Mouse (Mus musculus) yolk sac, embryonic 10.5 days (tissue): ENCODE results near the gene Vmo1.

Experiments
- DNase-seq: peaks from one replicate; pipeline ENCODE4 v3.0.0-alpha.2; 2017; ENCODE audit warnings: low spot score

Gene Vmo1

GRCm38 (mm10) chr11:70472716-70473115 is 41.7 kb downstream of the Vmo1 start:
- DNase-seq, result no peak

DNA sequence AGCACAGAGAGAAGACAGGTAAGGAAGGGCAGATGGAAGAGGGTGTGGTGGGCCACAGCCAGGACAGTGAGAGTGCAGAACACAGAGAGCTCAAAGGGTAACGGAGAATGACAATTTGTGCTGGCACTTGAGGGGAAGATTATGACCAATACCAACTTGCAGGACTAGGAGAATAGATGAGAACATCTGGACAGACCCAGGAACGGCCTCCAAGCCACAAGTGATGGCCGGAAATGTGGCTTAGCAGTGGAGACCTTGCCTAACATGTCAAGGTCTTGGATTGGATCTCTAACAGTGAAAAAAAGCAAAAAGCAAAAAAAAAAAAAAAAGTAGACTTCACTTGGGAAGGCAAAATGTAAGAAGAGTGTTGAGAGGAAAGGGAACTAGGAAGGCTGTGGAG is 44.7 kb downstream of the Vmo1 start:
- DNase-seq, result no peak

GRCm38 (mm10) chr11:70467902-70468619 is 46.4 kb downstream of the Vmo1 start:
- no peak for DNase-seq

- DNase-seq, result no peak
These were observed 48.6 kb downstream of the Vmo1 start for GRCm38 (mm10) chr11:70465824-70466223.

DNA sequence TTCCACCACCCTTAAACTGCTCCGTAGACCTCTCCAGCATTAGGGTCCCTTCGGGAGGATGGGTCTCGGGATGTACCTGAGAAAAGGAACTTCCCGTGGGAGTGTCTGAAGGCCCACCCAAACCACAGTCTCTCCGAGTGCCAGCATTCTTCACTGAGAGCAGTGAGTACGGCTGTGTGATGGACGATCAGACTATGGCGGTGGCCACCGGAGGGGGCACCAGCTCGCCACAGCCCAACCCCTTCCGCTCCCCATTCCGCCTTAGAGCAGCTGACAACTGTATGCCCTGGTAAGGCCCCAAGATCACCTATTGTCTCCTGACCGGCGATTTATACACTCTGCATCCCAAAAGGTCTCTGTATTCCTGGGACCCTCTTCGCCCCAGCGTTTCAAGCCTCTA is 49.2 kb downstream of the Vmo1 start:
- DNase-seq, result no peak

GRCm38 (mm10) chr11:70463970-70464369 is 50.4 kb downstream of the Vmo1 start:
- no peak for DNase-seq
